Mouse (Mus musculus): ENCODE measurements around the gene Slc24a5.
"Not testable (repeated sequence)": the region's sequence is repeated elsewhere in the genome, so short reads cannot be mapped to it uniquely, and the experiment has no call there.

GRCm38 (mm10) chr2:125092123-125092522 lies 24.2 kb downstream of the Slc24a5 start:
- TF ChIP-seq MYOG (IDR thresholded peaks at IDR 0.05; ENCODE audit: control insufficient read depth, extremely low read depth, insufficient read length); CTCF (IDR thresholded peaks at IDR 0.05; ENCODE audit: control insufficient read depth, insufficient read depth, insufficient read length); MAX (IDR thresholded peaks at IDR 0.05); USF1 (IDR thresholded peaks at IDR 0.05; ENCODE audit: low read depth); MYOD1 (IDR thresholded peaks at IDR 0.05; ENCODE audit: control insufficient read depth, insufficient read length, low read depth); CEBPB (IDR thresholded peaks at IDR 0.05; ENCODE audit: low read depth): not testable (repeated sequence)

Data from C2C12 (cell line).